In the genomic region with DNA sequence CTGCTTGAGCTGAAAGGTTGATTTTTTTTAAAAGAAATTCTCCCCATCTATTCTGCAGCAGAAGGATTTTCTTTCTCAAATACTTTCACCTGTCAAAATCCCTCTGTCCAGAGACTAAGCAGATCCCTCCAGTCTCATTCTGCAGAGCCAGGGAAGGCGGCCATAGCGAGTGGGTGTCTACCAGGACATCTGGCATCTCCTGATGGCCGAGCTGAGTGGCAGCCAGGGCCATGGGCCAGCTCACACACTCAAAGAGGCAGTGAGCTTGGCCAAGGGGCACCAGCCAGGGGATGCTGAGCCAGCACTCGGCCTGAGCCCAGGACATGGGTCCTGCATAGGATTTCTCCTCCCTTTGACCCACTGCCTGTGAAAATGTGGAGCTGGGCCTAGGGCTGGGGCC, we compare ENCODE assay signal across 8 mouse cellular contexts.
DNase-seq lines count a peak whose midpoint lies in the region; ATAC-seq and TF ChIP-seq lines count a peak whose summit lies in the region.
"Had no signal": no experiment of that assay in that cellular context is flagged by ENCODE, and none has a peak within 500 bp of the region (broad histone marks: within the 10 kb centered on the region; RNA-seq: fewer than 3 reads in every experiment).

No protein-coding gene starts in this region.

- TF ChIP-seq CTCF in midbrain, postnatal 0 days (IDR thresholded peaks at IDR 0.05): no peak

- intact Hi-C loops in heart, postnatal 36 days (cut with DNase I): loop anchor here (5.0 kb wide), 1 partner anchor 65 kb away; no protein-coding TSS in a partner anchor

- no peak overlapping the region for H3K4me2 ChIP-seq in midbrain, postnatal 0 days (ENCODE audit: low read depth, low read length, poor library complexity, severe bottlenecking)
- no peak overlapping the region for H3K4me2 ChIP-seq in midbrain, embryonic 13.5 days (replicated peaks)
- H3K4me2 ChIP-seq in embryonic facial prominence, embryonic 13.5 days: no peak overlapping the region
- no peak overlapping the region for H3K4me2 ChIP-seq in liver, embryonic 12.5 days
- H3K4me2 ChIP-seq: neural tube, embryonic 12.5 days had no signal

- no peak overlapping the region for H3K4me3 ChIP-seq in midbrain, postnatal 0 days (ENCODE audit: low read depth, low read length)
- H3K4me3 ChIP-seq in midbrain, embryonic 13.5 days (replicated peaks): no peak overlapping the region
- no peak overlapping the region for H3K4me3 ChIP-seq in embryonic facial prominence, embryonic 13.5 days
- H3K4me3 ChIP-seq in liver, embryonic 12.5 days: no peak overlapping the region
- H3K4me3 ChIP-seq: neural tube, embryonic 12.5 days had no signal

- peak; percentile 83 for DNase-seq in midbrain, postnatal 0 days (ENCODE audit: low spot score)
- peak; percentile 63 to 67 for DNase-seq in heart, postnatal 36 days
- DNase-seq in ovary, postnatal 10 days (ENCODE audit: low spot score): peak; percentile 12
- no peak for DNase-seq in embryo, embryonic 11 days

- peak overlapping the region; percentile 38; the same call in 1 of the 2 replicates for H3K27ac ChIP-seq in midbrain, postnatal 0 days (ENCODE audit: low read depth, low read length)
- no peak overlapping the region for H3K27ac ChIP-seq in midbrain, embryonic 13.5 days
- peak overlapping the region; percentile 51; the same call in 1 of the 2 replicates for H3K27ac ChIP-seq in embryonic facial prominence, embryonic 13.5 days
- no peak overlapping the region for H3K27ac ChIP-seq in liver, embryonic 12.5 days
- H3K27ac ChIP-seq: neural tube, embryonic 12.5 days had no signal

- H3K9me3 ChIP-seq in midbrain, postnatal 0 days (ENCODE audit: low read length): no peaks in the 10 kb centered on the region
- no peaks in the 10 kb centered on the region for H3K9me3 ChIP-seq in midbrain, embryonic 13.5 days
- H3K9me3 ChIP-seq in embryonic facial prominence, embryonic 13.5 days: no peaks in the 10 kb centered on the region
- no peaks in the 10 kb centered on the region for H3K9me3 ChIP-seq in liver, embryonic 12.5 days (replicated peaks)
- H3K9me3 ChIP-seq: neural tube, embryonic 12.5 days had no signal

- H3K27me3 ChIP-seq in midbrain, postnatal 0 days (ENCODE audit: insufficient read depth, low read length): no peaks in the 10 kb centered on the region
- no peaks in the 10 kb centered on the region for H3K27me3 ChIP-seq in midbrain, embryonic 13.5 days
- H3K27me3 ChIP-seq in embryonic facial prominence, embryonic 13.5 days: no peaks in the 10 kb centered on the region
- no peaks in the 10 kb centered on the region for H3K27me3 ChIP-seq in liver, embryonic 12.5 days (replicated peaks)
- H3K27me3 ChIP-seq: neural tube, embryonic 12.5 days had no signal

- 67% methylated on average over 4 of the region's 4 CpGs for WGBS in midbrain, postnatal 0 days
- 77% methylated on average over 4 of the region's 4 CpGs for WGBS in midbrain, embryonic 13.5 days
- WGBS in embryonic facial prominence, embryonic 13.5 days: 55% methylated on average over 4 of the region's 4 CpGs
- 44% methylated on average over 4 of the region's 4 CpGs for WGBS in liver, embryonic 12.5 days (ENCODE audit: insufficient replicate concordance)

- no peaks in the 10 kb centered on the region for H3K4me1 ChIP-seq in midbrain, postnatal 0 days (ENCODE audit: insufficient read depth, low read length)
- 0 out of 2 replicates have a peak, but pooled peaks cover 7% of the 10 kb centered on the region for H3K4me1 ChIP-seq in midbrain, embryonic 13.5 days (replicated peaks)
- peaks cover 56% of the 10 kb centered on the region for H3K4me1 ChIP-seq in embryonic facial prominence, embryonic 13.5 days
- no peaks in the 10 kb centered on the region for H3K4me1 ChIP-seq in liver, embryonic 12.5 days
- H3K4me1 ChIP-seq: neural tube, embryonic 12.5 days had no signal

- H3K9ac ChIP-seq in midbrain, postnatal 0 days (replicated peaks; ENCODE audit: low read length, poor library complexity, severe bottlenecking): no peak overlapping the region
- H3K9ac ChIP-seq in midbrain, embryonic 13.5 days (replicated peaks): no peak overlapping the region
- no peak overlapping the region for H3K9ac ChIP-seq in embryonic facial prominence, embryonic 13.5 days
- H3K9ac ChIP-seq in liver, embryonic 12.5 days: no peak overlapping the region
- H3K9ac ChIP-seq: neural tube, embryonic 12.5 days had no signal

- no peaks in the 10 kb centered on the region for H3K36me3 ChIP-seq in midbrain, postnatal 0 days (ENCODE audit: insufficient read depth, low read length)
- H3K36me3 ChIP-seq in midbrain, embryonic 13.5 days: no peaks in the 10 kb centered on the region
- no peaks in the 10 kb centered on the region for H3K36me3 ChIP-seq in embryonic facial prominence, embryonic 13.5 days
- no peaks in the 10 kb centered on the region for H3K36me3 ChIP-seq in liver, embryonic 12.5 days
- H3K36me3 ChIP-seq: neural tube, embryonic 12.5 days had no signal

- peak; percentile 73; the same call in 1 of the 2 replicates for ATAC-seq in midbrain, postnatal 0 days (ENCODE audit: low FRiP score)
- no peak for ATAC-seq in midbrain, embryonic 13.5 days
- ATAC-seq in embryonic facial prominence, embryonic 13.5 days (ENCODE audit: insufficient number of reproducible peaks, insufficient read depth, low FRiP score, low TSS enrichment, low read depth): no peak
- ATAC-seq in liver, embryonic 12.5 days: no peak

Comparison
In these comparisons a context has a peak if more than half of its experiments do, and no peak if none do; other contexts are left out.
1. H3K27ac ChIP-seq: peak in midbrain, postnatal 0 days (single experiment) and embryonic facial prominence, embryonic 13.5 days (single experiment); none in midbrain, embryonic 13.5 days (single experiment) and liver, embryonic 12.5 days (single experiment).